18 mouse cellular contexts compared by ENCODE assay signal in the genomic region with DNA sequence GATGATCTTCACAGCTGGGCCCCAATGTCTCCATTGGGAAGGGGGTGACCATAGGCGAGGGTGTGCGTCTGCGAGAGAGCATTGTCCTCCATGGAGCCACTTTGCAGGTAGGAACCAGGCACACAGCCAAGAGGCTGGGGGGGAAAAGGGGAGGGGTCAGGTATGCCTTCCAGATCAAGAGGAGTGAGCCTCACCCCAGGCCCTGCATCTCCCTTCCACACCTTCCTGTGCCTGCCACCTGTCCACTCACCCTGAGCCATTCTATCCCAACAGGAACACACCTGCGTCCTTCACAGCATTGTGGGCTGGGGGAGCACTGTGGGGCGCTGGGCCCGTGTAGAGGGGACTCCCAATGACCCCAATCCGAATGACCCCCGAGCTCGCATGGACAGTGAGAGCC. TPM values are rescaled to one million over a fixed set of nuclear protein-coding genes. Genes with fewer than 3 reads are reported as not detected.
DNase-seq lines count a peak whose midpoint lies in the region; ATAC-seq lines count a peak whose summit lies in the region.
"Had no signal": no experiment of that assay in that cellular context is flagged by ENCODE, and none has a peak within 500 bp of the region (broad histone marks: within the 10 kb centered on the region; RNA-seq: fewer than 3 reads in every experiment).

No protein-coding gene starts in this region.

- peaks cover 32% of the 10 kb centered on the region for H3K4me1 ChIP-seq in hindbrain, embryonic 11.5 days (replicated peaks; ENCODE audit: control insufficient read depth, insufficient read depth, low read length)
- H3K4me1 ChIP-seq in hindbrain, embryonic 16.5 days (ENCODE audit: control insufficient read depth, insufficient read depth, low read depth, low read length) = peaks cover 49% of the 10 kb centered on the region
- peaks cover 81% of the 10 kb centered on the region for H3K4me1 ChIP-seq in midbrain, embryonic 13.5 days (replicated peaks)

- DNase-seq in hindbrain, embryonic 11.5 days (ENCODE audit: low spot score) = no peak
- peak; percentile 73 for DNase-seq in cerebellum, adult 8-10 months
- DNase-seq in cerebellum, postnatal 36 days = peak; percentile 59 to 62
- no peak for DNase-seq in layer of hippocampus, postnatal 36 days
- DNase-seq: adrenal gland, postnatal 14 days; B cell, adult 2 months; gastrocnemius, postnatal 25 days; spleen, adult 18-20 months; thymus, adult 18-20 months had no signal

- no peaks in the 10 kb centered on the region for H3K9me3 ChIP-seq in hindbrain, embryonic 11.5 days (ENCODE audit: control insufficient read depth, low read length)
- no peaks in the 10 kb centered on the region for H3K9me3 ChIP-seq in hindbrain, embryonic 16.5 days (ENCODE audit: control insufficient read depth, low read length)
- no peaks in the 10 kb centered on the region for H3K9me3 ChIP-seq in midbrain, embryonic 13.5 days
- H3K9me3 ChIP-seq: limb, embryonic 12.5 days; megakaryocyte, embryonic 14.5 days had no signal

- H3K27ac ChIP-seq in hindbrain, embryonic 11.5 days (ENCODE audit: low read depth, low read length) = peak overlapping the region; percentile 90
- no peak overlapping the region for H3K27ac ChIP-seq in hindbrain, embryonic 16.5 days (ENCODE audit: low read depth, low read length)
- peak overlapping the region; percentile 94 for H3K27ac ChIP-seq in midbrain, embryonic 13.5 days
- H3K27ac ChIP-seq: limb, embryonic 12.5 days; liver, embryonic 14.5 days had no signal

- 78% methylated on average over 9 of the region's 9 CpGs for WGBS in hindbrain, embryonic 11.5 days
- WGBS in hindbrain, embryonic 16.5 days = 80% methylated on average over 9 of the region's 9 CpGs
- 80% methylated on average over 9 of the region's 9 CpGs for WGBS in midbrain, embryonic 13.5 days

- H3K36me3 ChIP-seq in hindbrain, embryonic 11.5 days (ENCODE audit: control insufficient read depth, insufficient read depth, low read length) = no peaks in the 10 kb centered on the region
- peaks cover 2% of the 10 kb centered on the region; the same call in 1 of the 2 replicates for H3K36me3 ChIP-seq in hindbrain, embryonic 16.5 days (ENCODE audit: control insufficient read depth, insufficient read depth, low read length)
- peaks cover 8% of the 10 kb centered on the region; the same call in 1 of the 2 replicates for H3K36me3 ChIP-seq in midbrain, embryonic 13.5 days

- H3K4me2 ChIP-seq in hindbrain, embryonic 11.5 days (replicated peaks; ENCODE audit: low read depth, low read length) = no peak overlapping the region
- no peak overlapping the region for H3K4me2 ChIP-seq in hindbrain, embryonic 16.5 days (ENCODE audit: low read length)
- H3K4me2 ChIP-seq in midbrain, embryonic 13.5 days (replicated peaks) = no peak overlapping the region
- H3K4me2 ChIP-seq: limb, embryonic 12.5 days had no signal

- no peak for ATAC-seq in hindbrain, embryonic 11.5 days (ENCODE audit: low FRiP score)
- no peak for ATAC-seq in hindbrain, embryonic 16.5 days
- no peak for ATAC-seq in midbrain, embryonic 13.5 days
- no peak for ATAC-seq in CD4-positive, CD25-positive, alpha-beta regulatory T cell, adult 4 months
- ATAC-seq: forebrain, embryonic 14.5 days; lung, postnatal 0 days had no signal

- H3K27me3 ChIP-seq in hindbrain, embryonic 11.5 days (ENCODE audit: control insufficient read depth, insufficient read depth, low read length) = no peaks in the 10 kb centered on the region; the same call in 1 of the 2 replicates
- H3K27me3 ChIP-seq in hindbrain, embryonic 16.5 days (replicated peaks; ENCODE audit: control insufficient read depth, insufficient read depth, low read length) = peaks cover 4% of the 10 kb centered on the region; the same call in 1 of the 2 replicates
- H3K27me3 ChIP-seq in midbrain, embryonic 13.5 days = no peaks in the 10 kb centered on the region; the same call in 1 of the 2 replicates

- no peak overlapping the region for H3K4me3 ChIP-seq in hindbrain, embryonic 11.5 days (ENCODE audit: low read depth, low read length)
- H3K4me3 ChIP-seq in hindbrain, embryonic 16.5 days (ENCODE audit: low read length) = no peak overlapping the region
- H3K4me3 ChIP-seq in midbrain, embryonic 13.5 days (replicated peaks) = no peak overlapping the region
- H3K4me3 ChIP-seq: limb, embryonic 12.5 days; megakaryocyte, embryonic 14.5 days had no signal

- no peak overlapping the region for H3K9ac ChIP-seq in hindbrain, embryonic 11.5 days (ENCODE audit: low read depth, low read length)
- H3K9ac ChIP-seq in hindbrain, embryonic 16.5 days (ENCODE audit: low read depth, low read length) = no peak overlapping the region
- H3K9ac ChIP-seq in midbrain, embryonic 13.5 days (replicated peaks) = no peak overlapping the region
- H3K9ac ChIP-seq: liver, embryonic 14.5 days had no signal

RNA-seq across cellular contexts. Expression of gene Gmppa, which starts 6.4 kb away (rescaled TPM):
- 53.8 and 56.3 TPM in 2 replicates for polyA plus RNA-seq in hindbrain, embryonic 11.5 days (2014; fragmentation: Nextera tagmentation; extraction: Ambion mirVana)
- 77.8 and 78.4 TPM in 2 replicates for polyA plus RNA-seq in hindbrain, embryonic 16.5 days (2015; fragmentation: Nextera tagmentation; extraction: Ambion mirVana)
- polyA plus RNA-seq in midbrain, embryonic 13.5 days (2015; fragmentation: Nextera tagmentation; extraction: Ambion mirVana) = 78.4 and 88.8 TPM in 2 replicates
- total RNA-seq in layer of hippocampus, postnatal 36 days (2021) = 10 to 100 TPM; 63.6 to 73.5 TPM
- 10 to 100 TPM; 57.0 to 91.3 TPM for polyA plus RNA-seq in CD4-positive, CD25-positive, alpha-beta regulatory T cell, adult 4 months (2017; shearing (Covaris generic))

RNA-seq across cellular contexts. Expression of gene Asic4, which starts 8.1 kb away (rescaled TPM):
- 1.9 and 4.4 TPM in 2 replicates for polyA plus RNA-seq in hindbrain, embryonic 11.5 days (2014; fragmentation: Nextera tagmentation; extraction: Ambion mirVana)
- polyA plus RNA-seq in hindbrain, embryonic 16.5 days (2015; fragmentation: Nextera tagmentation; extraction: Ambion mirVana) = 20.3 and 21.6 TPM in 2 replicates
- 57.3 and 81.6 TPM in 2 replicates for polyA plus RNA-seq in midbrain, embryonic 13.5 days (2015; fragmentation: Nextera tagmentation; extraction: Ambion mirVana)
- 1 to 10 TPM; 6.5 to 7.4 TPM for total RNA-seq in layer of hippocampus, postnatal 36 days (2021)
- polyA plus RNA-seq in CD4-positive, CD25-positive, alpha-beta regulatory T cell, adult 4 months (2017; shearing (Covaris generic)) = not detected
- total RNA-seq: gastrocnemius, postnatal 25 days; heart, adult 8-10 months had no signal
- polyA plus RNA-seq: lung, postnatal 0 days had no signal

RNA-seq across cellular contexts. Expression of gene Chpf, which starts 36.9 kb away (rescaled TPM):
- 17.8 and 20.2 TPM in 2 replicates for polyA plus RNA-seq in hindbrain, embryonic 11.5 days (2014; fragmentation: Nextera tagmentation; extraction: Ambion mirVana)
- 42.1 and 46.4 TPM in 2 replicates for polyA plus RNA-seq in hindbrain, embryonic 16.5 days (2015; fragmentation: Nextera tagmentation; extraction: Ambion mirVana)
- 25.1 and 28.7 TPM in 2 replicates for polyA plus RNA-seq in midbrain, embryonic 13.5 days (2015; fragmentation: Nextera tagmentation; extraction: Ambion mirVana)
- total RNA-seq in layer of hippocampus, postnatal 36 days (2021) = 10 to 100 TPM; 76.8 to 82.8 TPM
- 1 to 10 TPM; 5.2 to 5.6 TPM for polyA plus RNA-seq in CD4-positive, CD25-positive, alpha-beta regulatory T cell, adult 4 months (2017; shearing (Covaris generic))

RNA-seq across cellular contexts. Expression of gene Tmem198, which starts 37.2 kb away (rescaled TPM):
- 11.1 and 11.6 TPM in 2 replicates for polyA plus RNA-seq in hindbrain, embryonic 11.5 days (2014; fragmentation: Nextera tagmentation; extraction: Ambion mirVana)
- polyA plus RNA-seq in hindbrain, embryonic 16.5 days (2015; fragmentation: Nextera tagmentation; extraction: Ambion mirVana) = 50.5 and 52.5 TPM in 2 replicates
- polyA plus RNA-seq in midbrain, embryonic 13.5 days (2015; fragmentation: Nextera tagmentation; extraction: Ambion mirVana) = 46.1 and 47.3 TPM in 2 replicates
- total RNA-seq in layer of hippocampus, postnatal 36 days (2021) = 10 to 100 TPM; 68.8 to 71.4 TPM
- polyA plus RNA-seq in CD4-positive, CD25-positive, alpha-beta regulatory T cell, adult 4 months (2017; shearing (Covaris generic)) = not detected

Comparison
In these comparisons a context has a peak if more than half of its experiments do, and no peak if none do; other contexts are left out.
1. DNase-seq: peak in cerebellum, adult 8-10 months (single experiment) and cerebellum, postnatal 36 days (2 of 2); none in hindbrain, embryonic 11.5 days (single experiment) and layer of hippocampus, postnatal 36 days (0 of 2).